In the genomic region with DNA sequence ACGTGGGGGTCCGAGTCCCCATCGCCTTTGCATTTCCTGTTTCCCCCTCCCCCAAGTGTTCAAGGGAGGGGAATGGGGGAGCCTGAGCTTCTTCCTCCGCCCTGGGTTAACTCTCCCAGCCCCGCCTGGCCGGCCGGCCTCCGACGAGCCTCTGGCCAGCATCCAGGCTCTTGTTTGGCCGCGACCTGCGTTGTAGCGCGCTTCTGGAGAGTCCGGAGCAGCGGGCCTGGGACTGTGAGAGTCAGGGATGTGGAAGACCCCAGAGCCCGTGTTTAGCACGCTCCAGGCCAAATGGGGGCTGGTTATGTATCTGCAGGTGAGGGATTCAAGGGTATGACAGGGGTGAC, we compare ENCODE assay signal across 8 mouse cellular contexts. TPM values are rescaled to one million over a fixed set of nuclear protein-coding genes. Genes with fewer than 3 reads are reported as not detected.
A peak's percentile ranks its signal among the peaks of the same experiment; 100 is the strongest.
DNase-seq lines count a peak whose midpoint lies in the region; ATAC-seq and TF ChIP-seq lines count a peak whose summit lies in the region.

No protein-coding gene starts in this region.

- peak overlapping the region; percentile 74 for H3K9ac ChIP-seq in kidney, embryonic 14.5 days (ENCODE audit: low read depth, low read length)
- H3K9ac ChIP-seq in stomach, postnatal 0 days (ENCODE audit: low read length), result peak overlapping the region; percentile 71

- H3K4me1 ChIP-seq in heart, embryonic 10.5 days, result 0 out of 2 replicates have a peak, but pooled peaks cover 12% of the 10 kb centered on the region
- no peaks in the 10 kb centered on the region; the same call in 1 of the 2 replicates for H3K4me1 ChIP-seq in kidney, embryonic 14.5 days (ENCODE audit: control insufficient read depth, insufficient read depth, low read length)
- H3K4me1 ChIP-seq in stomach, postnatal 0 days (replicated peaks; ENCODE audit: control insufficient read depth, insufficient read depth), result no peaks in the 10 kb centered on the region

- DNase-seq in embryo, embryonic 11 days, result peak; percentile 66
- no peak for DNase-seq in embryo, embryonic 9.5 days (ENCODE audit: extremely low spot score)
- DNase-seq in adrenal gland, postnatal 25 days, result peak; percentile 69
- no peak for DNase-seq in heart, embryonic 10.5 days (ENCODE audit: low spot score)
- DNase-seq in lung, postnatal 10 days, result peak; percentile 74
- DNase-seq in stomach, postnatal 0 days (ENCODE audit: low spot score), result peak; percentile 47
- no peak for DNase-seq in thymus, postnatal 0 days (ENCODE audit: low spot score)

- peak; percentile 74 for ATAC-seq in kidney, embryonic 14.5 days (ENCODE audit: low FRiP score, low TSS enrichment)
- ATAC-seq in stomach, postnatal 0 days (ENCODE audit: low FRiP score, low TSS enrichment), result peak; percentile 51

- H3K27me3 ChIP-seq in heart, embryonic 10.5 days (ENCODE audit: insufficient read depth, poor library complexity, severe bottlenecking), result peaks cover 18% of the 10 kb centered on the region
- no peaks in the 10 kb centered on the region for H3K27me3 ChIP-seq in kidney, embryonic 14.5 days (ENCODE audit: control insufficient read depth, insufficient read depth, low read length)
- no peaks in the 10 kb centered on the region for H3K27me3 ChIP-seq in stomach, postnatal 0 days (ENCODE audit: control insufficient read depth, insufficient read depth, low read length)

- no peak for TF ChIP-seq EP300 in stomach, postnatal 0 days (optimal IDR thresholded peaks at IDR 0.05)

- H3K4me2 ChIP-seq in kidney, embryonic 14.5 days (replicated peaks; ENCODE audit: low read depth, low read length), result peak overlapping the region; percentile 94
- H3K4me2 ChIP-seq in stomach, postnatal 0 days (replicated peaks; ENCODE audit: low read depth), result peak overlapping the region; percentile 98

- no peaks in the 10 kb centered on the region for H3K36me3 ChIP-seq in heart, embryonic 10.5 days
- no peaks in the 10 kb centered on the region for H3K36me3 ChIP-seq in kidney, embryonic 14.5 days (ENCODE audit: control insufficient read depth, insufficient read depth, low read length)
- H3K36me3 ChIP-seq in stomach, postnatal 0 days (ENCODE audit: control insufficient read depth, insufficient read depth, low read length), result no peaks in the 10 kb centered on the region

- no peak for TF ChIP-seq CTCF in stomach, postnatal 0 days (IDR thresholded peaks at IDR 0.05; ENCODE audit: low read depth)

- H3K27ac ChIP-seq in heart, embryonic 10.5 days, result peak overlapping the region; percentile 83
- no peak overlapping the region for H3K27ac ChIP-seq in kidney, embryonic 14.5 days (ENCODE audit: low read depth, low read length)
- peak overlapping the region; percentile 35; the same call in 1 of the 2 replicates for H3K27ac ChIP-seq in stomach, postnatal 0 days (replicated peaks)

- 1% methylated on average over 18 of the region's 18 CpGs for WGBS in heart, embryonic 10.5 days
- under 1% methylated on average over 18 of the region's 18 CpGs for WGBS in kidney, embryonic 14.5 days
- WGBS in stomach, postnatal 0 days, result 3% methylated on average over 18 of the region's 18 CpGs

- H3K4me3 ChIP-seq in heart, embryonic 10.5 days, result peak overlapping the region; percentile 77
- peak overlapping the region; percentile 76 for H3K4me3 ChIP-seq in kidney, embryonic 14.5 days (ENCODE audit: low read length)
- H3K4me3 ChIP-seq in stomach, postnatal 0 days (ENCODE audit: low read depth, low read length), result peak overlapping the region; percentile 63

- H3K9me3 ChIP-seq in heart, embryonic 10.5 days, result no peaks in the 10 kb centered on the region
- no peaks in the 10 kb centered on the region for H3K9me3 ChIP-seq in kidney, embryonic 14.5 days (ENCODE audit: control insufficient read depth, low read length)
- no peaks in the 10 kb centered on the region for H3K9me3 ChIP-seq in stomach, postnatal 0 days (ENCODE audit: control insufficient read depth, low read length)

RNA-seq across cellular contexts. Expression of gene Adamts7, which starts 0.9 kb away (rescaled TPM):
- total RNA-seq in adrenal gland, postnatal 25 days (2021), result 6.0 and 7.5 TPM in 2 replicates
- polyA plus RNA-seq in heart, embryonic 10.5 days (2016; fragmentation: Nextera tagmentation; extraction: Ambion mirVana), result 5.6 and 7.0 TPM in 2 replicates
- polyA plus RNA-seq in kidney, embryonic 14.5 days (2014; fragmentation: Nextera tagmentation; extraction: Ambion mirVana), result 10.0 and 10.6 TPM in 2 replicates
- 2.7 and 3.2 TPM in 2 replicates for polyA plus RNA-seq in stomach, postnatal 0 days (2015; fragmentation: Nextera tagmentation; extraction: Ambion mirVana)
- polyA plus RNA-seq in thymus, postnatal 0 days (2015; fragmentation: Nextera tagmentation; extraction: Ambion mirVana), result 0.35 and 0.40 TPM in 2 replicates

RNA-seq across cellular contexts. Expression of gene Morf4l1, which starts 49.1 kb away (rescaled TPM):
- 307 and 354 TPM in 2 replicates for total RNA-seq in adrenal gland, postnatal 25 days (2021)
- 430 and 475 TPM in 2 replicates for polyA plus RNA-seq in heart, embryonic 10.5 days (2016; fragmentation: Nextera tagmentation; extraction: Ambion mirVana)
- polyA plus RNA-seq in kidney, embryonic 14.5 days (2014; fragmentation: Nextera tagmentation; extraction: Ambion mirVana), result 467 and 551 TPM in 2 replicates
- 225 and 226 TPM in 2 replicates for polyA plus RNA-seq in stomach, postnatal 0 days (2015; fragmentation: Nextera tagmentation; extraction: Ambion mirVana)
- 323 and 332 TPM in 2 replicates for polyA plus RNA-seq in thymus, postnatal 0 days (2015; fragmentation: Nextera tagmentation; extraction: Ambion mirVana)

Comparison
In these comparisons a context has a peak if more than half of its experiments do, and no peak if none do; other contexts are left out.
1. DNase-seq: peak in embryo, embryonic 11 days (single experiment), adrenal gland, postnatal 25 days (single experiment), lung, postnatal 10 days (single experiment) and stomach, postnatal 0 days (single experiment); none in embryo, embryonic 9.5 days (single experiment), heart, embryonic 10.5 days (single experiment) and thymus, postnatal 0 days (single experiment).
2. Peak in every context shown above with its lines, with median percentiles within 50 percentile points of each other: H3K4me3 ChIP-seq.